Mouse (Mus musculus): ENCODE measurements around the gene Brca2. TPM values are rescaled to one million over a fixed set of nuclear protein-coding genes. Genes with fewer than 3 reads are reported as not detected.

Gene Brca2
- 15.0 and 17.6 TPM in 2 replicates for polyA plus RNA-seq (2012; rRNA removed)

GRCm38 (mm10) chr5:150521937-150522866 is at the start of gene Brca2:
TSS of gene Brca2 (plus strand) at chr5:150522630.

DNA sequence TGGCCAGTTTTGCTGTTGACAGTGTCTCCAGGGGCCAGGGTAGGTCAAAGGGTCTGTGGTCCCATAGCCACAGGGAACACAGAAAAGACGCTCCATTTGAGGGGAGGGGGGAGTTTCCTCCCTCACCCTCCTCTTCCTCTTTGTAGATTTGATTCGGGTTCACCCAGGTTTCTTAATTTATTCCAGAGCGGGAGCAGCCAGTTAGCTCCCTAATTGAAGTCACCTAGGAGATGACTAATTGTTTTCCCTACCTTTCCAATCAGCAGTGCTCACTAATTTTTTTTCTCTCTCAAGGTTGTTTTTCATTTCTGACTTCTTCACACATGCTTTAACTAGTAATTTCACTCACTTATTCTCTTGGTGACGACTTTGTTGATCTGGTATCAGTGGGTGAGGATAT is 4.4 kb upstream of the Brca2 start, which contains the start of gene Zar1l:
Gene Zar1l (minus strand): TSS at position 101 of the 400 bp plus-strand sequence.

DNA sequence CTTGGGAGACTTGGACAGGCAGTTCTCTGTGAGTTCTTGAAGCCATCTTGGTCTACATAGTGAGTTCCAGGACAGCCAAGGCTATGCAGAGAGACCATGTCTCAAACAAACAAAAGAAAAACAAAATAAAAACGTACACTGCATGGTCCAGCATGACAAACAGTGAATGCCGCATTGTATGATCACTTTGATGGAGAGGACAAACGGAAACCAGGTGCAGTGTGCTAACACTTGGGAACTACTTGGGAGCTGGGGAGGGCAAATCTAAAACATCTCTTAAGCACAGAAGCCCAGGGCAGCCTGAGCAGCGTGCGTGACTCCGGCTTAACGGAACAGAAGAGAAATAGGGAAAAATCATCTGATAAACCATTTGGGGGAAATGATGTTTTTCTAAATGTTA is 74.7 kb downstream of the Brca2 start, which contains the start of gene N4bp2l1:
Gene N4bp2l1 (minus strand): TSS at position 101 of the 400 bp plus-strand sequence.

Other genes starting within 250 kb of the Brca2 start
- not detected in 2 replicates for gene Zar1l, start 4.5 kb upstream of the Brca2 start, polyA plus RNA-seq (2012; rRNA removed)
- gene N4bp2l1, start 74.6 kb downstream of the Brca2 start, polyA plus RNA-seq (2012; rRNA removed): 7.2 and 8.4 TPM in 2 replicates
- gene N4bp2l2, start 143.6 kb downstream of the Brca2 start, polyA plus RNA-seq (2012; rRNA removed): 14.5 and 15.0 TPM in 2 replicates
- 7.1 and 8.1 TPM in 2 replicates for gene Pds5b, start 151.1 kb downstream of the Brca2 start, polyA plus RNA-seq (2012; rRNA removed)